Mouse (Mus musculus) heart, embryonic 16.5 days (tissue): ENCODE data around the gene Gramd1a. TPM values are rescaled to one million over a fixed set of nuclear protein-coding genes. Genes with fewer than 3 reads are reported as not detected.

ENCODE experiments used
- ATAC-seq: fragments of 200-750 bp; cut with Nextera tagmentation; replicated peaks from 2 replicates; pipeline ENCODE4 v1.8.0; 2017; ENCODE audit warnings: moderate number of reproducible peaks; ENCODE audit not compliant: insufficient read depth, low FRiP score; ENCODE audit errors: extremely low read depth
- H3K27ac ChIP-seq: fragments of 300-500 bp; sonication (generic); 2 replicates; pipeline ENCODE4 v1.5.1; 2014; ENCODE audit warnings: mild to moderate bottlenecking, low read length, control low read depth, moderate library complexity
- H3K27me3 ChIP-seq: fragments of 300-500 bp; sonication (generic); 2 replicates; pipeline ENCODE4 v1.6.1; 2014; ENCODE audit warnings: low read length, mixed read lengths; ENCODE audit not compliant: control insufficient read depth, insufficient read depth
- H3K36me3 ChIP-seq: fragments of 300-500 bp; sonication (generic); 2 replicates; pipeline ENCODE4 v1.6.1; 2014; ENCODE audit not compliant: control insufficient read depth, insufficient read depth
- H3K4me1 ChIP-seq: fragments of 300-500 bp; sonication (generic); 2 replicates; pipeline ENCODE4 v1.6.1; 2014; ENCODE audit warnings: low read length, mixed read lengths; ENCODE audit not compliant: control insufficient read depth, insufficient read depth
- H3K4me2 ChIP-seq: fragments of 300-500 bp; sonication (generic); 2 replicates; pipeline ENCODE4 v1.6.1; 2014; ENCODE audit warnings: low read depth, mild to moderate bottlenecking, control low read depth, low read length
- H3K4me3 ChIP-seq: fragments of 300-500 bp; sonication (generic); 2 replicates; pipeline ENCODE4 v1.5.1; 2014; ENCODE audit warnings: mild to moderate bottlenecking, control low read depth, low read length
- H3K9ac ChIP-seq: fragments of 300-500 bp; sonication (generic); 2 replicates; pipeline ENCODE4 v1.6.1; 2014; ENCODE audit warnings: low read length, control low read depth
- H3K9me3 ChIP-seq: fragments of 300-500 bp; sonication (generic); replicated peaks from 2 replicates; pipeline ENCODE4 v1.6.1; 2016; ENCODE audit warnings: low read length; ENCODE audit not compliant: control insufficient read depth
- WGBS: fragments of 180-500 bp; shearing (Covaris S2); extraction: QIAGEN DNeasy Blood & Tissue Kit; methylation state at CpG from one replicate; pipeline ENCODE4 v1.1.7; 2014; 5-methylcytosine and 5-hydroxymethylcytosine counted together
- polyA plus RNA-seq: library from polyadenylated mRNA; unstranded; fragments of >200 nt; fragmentation: Nextera tagmentation; extraction: Ambion mirVana; gene quantifications from 2 replicates; pipeline ENCODE4 v1.2.1, GENCODE M21; 2015

Gene Gramd1a
- polyA plus RNA-seq, 1 experiment from 2014 or later: 53.1 TPM

- ATAC-seq: no peak
Observed at GRCm38 (mm10) chr7:31084140-31084539, 71.6 kb downstream of the Gramd1a start.

DNA sequence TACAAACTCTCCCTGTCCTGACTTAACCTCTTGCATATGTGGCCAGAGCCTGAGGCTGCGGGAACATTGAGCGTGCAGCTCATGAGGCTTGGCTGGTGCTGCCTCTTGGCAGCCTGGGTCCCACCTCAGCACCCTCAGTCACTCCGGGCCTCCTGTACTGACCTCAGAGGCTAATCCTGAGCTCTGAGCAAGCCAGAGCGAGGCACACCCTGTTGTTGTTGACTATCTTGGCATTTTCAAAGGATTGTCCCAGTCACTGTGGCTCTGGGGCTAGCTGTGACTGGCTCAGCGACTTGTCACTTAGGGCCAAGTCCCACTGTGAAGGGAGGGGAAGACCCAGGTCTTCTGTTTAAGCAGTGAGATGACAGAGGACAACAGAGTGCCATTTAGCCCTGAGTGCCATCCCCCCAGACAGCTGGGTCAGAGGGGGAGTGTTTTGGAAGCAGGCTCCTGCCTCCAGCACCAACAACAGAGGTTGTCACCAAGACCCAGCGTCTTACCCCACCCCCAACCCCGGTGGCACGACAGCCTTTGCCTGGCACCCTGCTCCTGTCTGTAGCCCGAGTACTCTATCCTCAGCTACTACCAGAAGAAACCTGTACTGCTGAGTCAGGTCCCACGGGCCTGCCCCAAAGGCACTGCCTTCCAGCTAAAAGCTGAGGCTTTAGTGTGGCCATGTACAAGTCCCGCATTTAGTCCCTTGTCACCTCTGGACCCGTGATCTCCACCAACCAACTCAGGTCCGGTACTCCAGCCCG, 72.7 kb downstream of the Gramd1a start:
- Histone ChIP-seq H3K27ac (no peak overlapping the region), H3K36me3 (no peaks in the 10 kb centered on the region), H3K9me3 (no peaks in the 10 kb centered on the region; the same call in 1 of the 2 replicates), H3K27me3 (no peaks in the 10 kb centered on the region), H3K4me3 (no peak overlapping the region), H3K4me1 (peaks cover 15% of the 10 kb centered on the region), H3K9ac (peak overlapping the region; percentile 11; the same call in 1 of the 2 replicates), H3K4me2 (no peak overlapping the region)
- 62% methylated on average over 14 of the region's 14 CpGs for WGBS
- ATAC-seq: no peak

More at GRCm38 (mm10) chr7:31084140-31084539, 71.6 kb downstream of the Gramd1a start:
- Histone ChIP-seq H3K36me3 (no peaks in the 10 kb centered on the region), H3K27ac (no peak overlapping the region), H3K4me1 (peaks cover 16% of the 10 kb centered on the region), H3K27me3 (no peaks in the 10 kb centered on the region), H3K4me3 (no peak overlapping the region), H3K4me2 (no peak overlapping the region), H3K9me3 (no peaks in the 10 kb centered on the region; the same call in 1 of the 2 replicates), H3K9ac (no peak overlapping the region)
- WGBS: 52% methylated on average over 9 of the region's 9 CpGs

- Histone ChIP-seq H3K9ac (no peak overlapping the region), H3K27ac (no peak overlapping the region), H3K4me2 (no peak overlapping the region), H3K36me3 (no peaks in the 10 kb centered on the region), H3K4me3 (no peak overlapping the region), H3K27me3 (no peaks in the 10 kb centered on the region), H3K4me1 (peaks cover 6% of the 10 kb centered on the region), H3K9me3 (no peaks in the 10 kb centered on the region; the same call in 1 of the 2 replicates)
- ATAC-seq: no peak
Observed at GRCm38 (mm10) chr7:31082106-31082505, 73.6 kb downstream of the Gramd1a start.

DNA sequence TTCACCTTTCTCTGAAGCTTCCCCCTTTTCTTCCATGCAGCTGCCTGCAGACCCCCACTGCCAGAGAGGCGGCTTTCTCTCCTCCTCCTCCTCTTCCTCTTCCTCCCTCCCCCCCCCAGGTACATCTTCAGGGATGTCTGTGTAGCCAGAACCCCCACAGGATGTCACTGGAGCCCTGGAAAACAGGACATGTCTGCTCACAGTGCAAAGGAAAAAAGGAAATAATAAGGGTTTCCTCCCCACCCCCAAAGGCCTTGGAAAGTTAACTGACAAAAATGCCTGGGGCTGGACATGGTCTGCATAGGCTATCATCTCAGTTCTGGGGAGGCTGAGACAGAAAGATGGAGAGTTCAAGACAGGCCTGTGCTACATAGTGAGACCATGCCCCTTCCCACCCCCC, 74.6 kb downstream of the Gramd1a start:
- ATAC-seq: no peak
- H3K9me3 ChIP-seq: no peaks in the 10 kb centered on the region; the same call in 1 of the 2 replicates
- no peaks in the 10 kb centered on the region for H3K27me3 ChIP-seq
- peaks cover 4% of the 10 kb centered on the region for H3K4me1 ChIP-seq
- no peak overlapping the region for H3K4me3 ChIP-seq
- H3K36me3 ChIP-seq: no peaks in the 10 kb centered on the region
- no peak overlapping the region for H3K9ac ChIP-seq
- no peak overlapping the region for H3K4me2 ChIP-seq
- no peak overlapping the region for H3K27ac ChIP-seq
- WGBS: 36% methylated on average over 1 of the region's 1 CpGs

DNA sequence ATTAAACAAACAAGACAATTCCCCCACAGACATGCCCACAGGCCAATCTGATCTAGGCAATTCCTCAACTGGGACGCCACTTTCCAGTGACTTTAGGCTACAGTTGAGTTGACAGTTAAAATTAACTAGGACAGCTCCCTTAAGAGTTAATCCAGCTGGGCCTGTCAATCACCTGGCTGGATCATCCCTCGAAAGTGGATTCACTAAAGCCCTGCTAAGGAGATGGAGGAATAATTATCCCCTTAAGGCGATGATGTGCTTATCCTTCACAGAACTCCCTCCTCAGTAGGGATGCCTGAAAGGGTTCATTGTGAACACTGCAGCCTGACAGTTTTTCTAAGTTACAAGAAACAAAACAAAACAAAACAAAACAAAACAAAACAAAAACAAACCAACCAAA, 75.1 kb downstream of the Gramd1a start:
- H3K36me3 ChIP-seq: no peaks in the 10 kb centered on the region
- no peak overlapping the region for H3K27ac ChIP-seq
- H3K4me3 ChIP-seq: no peak overlapping the region
- no peak for ATAC-seq
- H3K4me1 ChIP-seq: peaks cover 4% of the 10 kb centered on the region
- no peak overlapping the region for H3K4me2 ChIP-seq
- H3K27me3 ChIP-seq: no peaks in the 10 kb centered on the region
- no peaks in the 10 kb centered on the region; the same call in 1 of the 2 replicates for H3K9me3 ChIP-seq
- H3K9ac ChIP-seq: no peak overlapping the region
- WGBS: 60% methylated on average over 3 of the region's 3 CpGs

Other genes with a start within 250 kb of the Gramd1a start
- gene Mag, start 241.0 kb downstream of the Gramd1a start, polyA plus RNA-seq: 0.24 TPM in 1 of 2 replicates, not detected in the other
- gene Hamp2, start 231.2 kb downstream of the Gramd1a start, polyA plus RNA-seq: not detected in 2 replicates
- gene Hamp, start 211.9 kb downstream of the Gramd1a start, polyA plus RNA-seq: not detected in 2 replicates
- 15.5 and 16.6 TPM in 2 replicates for gene Usf2, start 199.1 kb downstream of the Gramd1a start, polyA plus RNA-seq
- gene Lsr, start 182.4 kb downstream of the Gramd1a start, polyA plus RNA-seq: 10.8 and 14.5 TPM in 2 replicates
- gene Fam187b, start 182.1 kb downstream of the Gramd1a start, polyA plus RNA-seq: 0.70 and 0.90 TPM in 2 replicates
- gene Fxyd5, start 113.4 kb downstream of the Gramd1a start, polyA plus RNA-seq: 44.7 and 46.7 TPM in 2 replicates
- 1.1 TPM in 2 replicates for gene Fxyd7, start 104.4 kb downstream of the Gramd1a start, polyA plus RNA-seq
- gene Fxyd1, start 98.7 kb downstream of the Gramd1a start, polyA plus RNA-seq: 1,006 and 1,110 TPM in 2 replicates
- gene Lgi4, start 96.6 kb downstream of the Gramd1a start, polyA plus RNA-seq: 0.09 and 0.11 TPM in 2 replicates
- 8.0 and 10.1 TPM in 2 replicates for gene Fxyd3, start 79.2 kb downstream of the Gramd1a start, polyA plus RNA-seq
- 2.6 and 3.1 TPM in 2 replicates for gene Hpn, start 40.6 kb downstream of the Gramd1a start, polyA plus RNA-seq
- 2.8 and 3.5 TPM in 2 replicates for gene Scn1b, start 28.9 kb downstream of the Gramd1a start, polyA plus RNA-seq
- gene Scgb2b2, start 134.6 kb upstream of the Gramd1a start, polyA plus RNA-seq: not detected in 2 replicates
- gene Scgb1b2, start 135.9 kb upstream of the Gramd1a start, polyA plus RNA-seq: not detected in 2 replicates
- gene Scgb2b3, start 206.2 kb upstream of the Gramd1a start, polyA plus RNA-seq: not detected in 2 replicates
- not detected in 2 replicates for gene Scgb1b3, start 219.7 kb upstream of the Gramd1a start, polyA plus RNA-seq